Mouse (Mus musculus) neural tube, embryonic 12.5 days (tissue): ENCODE results near the gene Asb17. TPM values are rescaled to one million over a fixed set of nuclear protein-coding genes. Genes with fewer than 3 reads are reported as not detected.
A peak's percentile ranks its signal among the peaks of the same experiment; 100 is the strongest.

Experiments used
- ATAC-seq: fragments of 200-750 bp; cut with Nextera tagmentation; 2 replicates; pipeline ENCODE4 v1.8.0; 2017; ENCODE audit warnings: low read depth, mild to moderate bottlenecking, moderate TSS enrichment, moderate library complexity; ENCODE audit not compliant: low FRiP score
- H3K27ac ChIP-seq: fragments of 300-500 bp; sonication (generic); 2 replicates; pipeline ENCODE4 v1.5.1; 2016
- H3K27me3 ChIP-seq: fragments of 300-500 bp; sonication (generic); replicated peaks from 2 replicates; pipeline ENCODE4 v1.6.1; 2016; ENCODE audit warnings: mild to moderate bottlenecking
- H3K36me3 ChIP-seq: fragments of 300-500 bp; sonication (generic); 2 replicates; pipeline ENCODE4 v1.6.1; 2016; ENCODE audit warnings: mild to moderate bottlenecking
- H3K4me1 ChIP-seq: fragments of 300-500 bp; sonication (generic); 2 replicates; pipeline ENCODE4 v1.6.1; 2016
- H3K4me2 ChIP-seq: fragments of 300-500 bp; sonication (generic); replicated peaks from 2 replicates; pipeline ENCODE4 v1.6.1; 2016; ENCODE audit warnings: mild to moderate bottlenecking
- H3K4me3 ChIP-seq: fragments of 300-500 bp; sonication (generic); 2 replicates; pipeline ENCODE4 v1.5.1; 2016
- H3K9ac ChIP-seq: fragments of 300-500 bp; sonication (generic); 2 replicates; pipeline ENCODE4 v1.6.1; 2016; ENCODE audit warnings: mild to moderate bottlenecking
- H3K9me3 ChIP-seq: fragments of 300-500 bp; sonication (generic); 2 replicates; pipeline ENCODE4 v1.6.1; 2016; ENCODE audit warnings: mild to moderate bottlenecking
- WGBS: fragments of 180-500 bp; shearing (Covaris S2); methylation state at CpG from one replicate; pipeline ENCODE4 v1.1.7; 2016; 5-methylcytosine and 5-hydroxymethylcytosine counted together
- polyA plus RNA-seq: library from polyadenylated mRNA; unstranded; fragments of >200 nt; fragmentation: Nextera tagmentation; extraction: Ambion mirVana; gene quantifications from 2 replicates; pipeline ENCODE4 v1.2.1, GENCODE M21; 2016

Gene Asb17
- polyA plus RNA-seq, 1 experiment from 2014 or later = 0.14 TPM

GRCm38 (mm10) chr3:153863816-153864215, 19.8 kb downstream of the Asb17 start:
- H3K36me3 ChIP-seq = no peaks in the 10 kb centered on the region
- H3K9me3 ChIP-seq = no peaks in the 10 kb centered on the region
- WGBS = 85% methylated on average over 2 of the region's 2 CpGs
- H3K27me3 ChIP-seq = no peaks in the 10 kb centered on the region
- ATAC-seq = no peak
- no peak overlapping the region for H3K27ac ChIP-seq
- H3K4me2 ChIP-seq = no peak overlapping the region
- no peak overlapping the region for H3K4me3 ChIP-seq
- no peaks in the 10 kb centered on the region for H3K4me1 ChIP-seq
- H3K9ac ChIP-seq = no peak overlapping the region

DNA sequence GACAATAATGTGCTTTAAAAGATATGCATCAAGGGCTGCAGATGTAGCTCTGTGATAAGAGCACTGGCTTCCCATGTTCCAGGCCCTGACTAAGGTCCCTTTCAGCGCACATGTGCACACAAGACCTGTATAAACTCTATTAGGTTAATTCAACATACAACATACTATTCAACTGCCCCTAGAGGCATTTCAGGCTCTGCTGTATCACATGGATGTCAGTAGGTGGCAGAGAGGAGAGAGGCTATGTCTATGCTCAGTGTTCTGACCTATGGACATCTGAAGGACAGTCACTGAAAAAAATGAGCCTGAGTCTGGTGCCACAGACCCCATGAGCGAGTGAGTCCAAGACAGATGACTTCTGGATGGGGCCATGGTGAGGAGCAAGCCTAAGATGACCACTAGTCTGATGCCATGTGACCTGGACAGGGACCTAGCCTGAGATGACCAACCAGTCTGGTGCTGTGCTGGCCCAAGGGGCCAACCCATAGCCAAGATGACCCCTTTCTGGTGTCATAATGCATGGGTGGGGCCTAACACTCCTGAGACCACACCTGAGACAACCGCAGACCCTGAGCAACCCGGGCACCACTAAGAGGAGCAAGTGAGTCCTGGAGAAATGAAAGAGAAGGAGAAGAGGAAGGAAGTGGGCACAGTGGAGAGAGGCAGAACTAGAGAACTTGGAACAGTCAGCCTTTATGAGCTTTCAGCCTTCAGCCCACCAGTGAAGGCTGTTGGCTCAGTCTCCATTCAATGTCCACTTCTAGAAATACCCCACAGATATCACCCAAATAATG, 20.8 kb downstream of the Asb17 start:
- Histone ChIP-seq H3K4me3 (no peak overlapping the region), H3K36me3 (no peaks in the 10 kb centered on the region), H3K9me3 (no peaks in the 10 kb centered on the region), H3K4me1 (no peaks in the 10 kb centered on the region), H3K27ac (no peak overlapping the region), H3K4me2 (no peak overlapping the region), H3K9ac (no peak overlapping the region), H3K27me3 (no peaks in the 10 kb centered on the region)
- WGBS = 90% methylated on average over 4 of the region's 4 CpGs
- ATAC-seq = no peak

DNA sequence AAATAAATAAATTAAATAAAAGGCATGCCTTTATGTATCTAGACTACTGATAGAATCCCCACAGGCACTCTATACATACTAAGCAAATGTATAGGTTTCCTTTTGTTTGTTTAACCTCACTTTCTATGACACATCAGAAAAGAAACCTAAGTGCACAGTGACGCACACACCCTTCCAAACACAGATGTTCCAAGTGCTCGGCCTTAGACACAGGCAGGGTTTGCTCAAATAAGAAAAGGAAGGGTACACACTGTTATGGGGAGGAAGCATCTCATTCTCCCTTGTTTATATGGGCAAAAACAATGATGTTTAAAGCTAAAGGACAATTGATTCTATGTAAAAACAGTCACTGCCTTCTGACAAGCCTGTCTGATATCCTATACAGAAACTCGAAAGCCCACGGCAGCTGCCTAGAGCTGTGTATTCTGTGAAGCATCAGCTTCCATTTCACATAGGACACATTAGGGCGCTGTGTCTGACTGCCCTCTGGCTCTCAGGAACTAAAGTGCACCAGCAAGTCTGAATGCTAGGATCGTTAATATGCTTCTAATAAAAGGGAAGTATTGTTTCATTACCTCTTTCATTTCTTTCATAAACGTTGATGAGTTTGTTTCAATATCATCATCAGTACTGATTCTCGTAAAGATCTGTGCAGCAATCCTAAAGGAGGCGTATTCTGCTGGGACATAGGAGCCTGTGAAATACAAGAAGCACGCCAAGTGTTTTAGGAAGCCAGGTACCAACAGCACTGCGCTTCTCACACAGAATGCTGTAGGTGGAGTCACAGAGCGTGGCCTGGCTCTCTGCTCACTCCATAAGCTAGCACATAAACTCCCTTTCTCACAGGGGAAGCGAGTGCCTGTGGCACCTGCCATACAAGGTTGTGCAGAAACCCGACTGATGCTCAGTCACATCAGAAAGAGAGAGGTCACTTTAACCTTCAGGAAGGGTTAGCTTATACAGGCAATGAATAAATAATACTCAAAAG, 23.4 kb downstream of the Asb17 start:
- Histone ChIP-seq H3K27me3 (no peaks in the 10 kb centered on the region), H3K4me1 (no peaks in the 10 kb centered on the region), H3K4me2 (no peak overlapping the region), H3K36me3 (no peaks in the 10 kb centered on the region), H3K27ac (no peak overlapping the region), H3K9ac (no peak overlapping the region), H3K4me3 (no peak overlapping the region), H3K9me3 (no peaks in the 10 kb centered on the region)
- WGBS = 77% methylated on average over 14 of the region's 14 CpGs
- ATAC-seq = no peak

DNA sequence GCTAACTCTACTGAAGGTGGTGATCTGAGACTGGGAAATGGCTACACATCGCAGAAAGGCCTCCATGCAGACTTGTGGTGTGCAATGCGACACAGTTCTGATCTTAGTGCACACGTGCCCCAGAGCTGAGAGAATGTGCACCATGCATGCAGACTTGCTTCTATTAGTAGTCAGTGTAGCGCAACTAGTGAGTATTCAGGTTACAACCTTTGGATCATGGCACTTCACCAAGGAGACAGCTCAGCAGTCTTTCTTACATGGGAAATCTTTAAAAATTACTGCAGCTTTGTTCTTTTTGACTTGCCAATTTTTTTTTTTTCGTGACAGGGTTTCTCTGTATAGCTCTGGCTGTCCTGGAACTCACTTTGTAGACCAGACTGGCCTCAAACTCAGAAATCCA, 27.4 kb downstream of the Asb17 start:
- Histone ChIP-seq H3K27ac (no peak overlapping the region), H3K27me3 (no peaks in the 10 kb centered on the region), H3K9me3 (no peaks in the 10 kb centered on the region), H3K36me3 (no peaks in the 10 kb centered on the region), H3K4me3 (no peak overlapping the region), H3K9ac (no peak overlapping the region), H3K4me1 (no peaks in the 10 kb centered on the region), H3K4me2 (no peak overlapping the region)
- no peak for ATAC-seq
- 86% methylated on average over 5 of the region's 5 CpGs for WGBS

GRCm38 (mm10) chr3:153886296-153886695, 42.3 kb downstream of the Asb17 start:
- no peaks in the 10 kb centered on the region for H3K27me3 ChIP-seq
- H3K4me2 ChIP-seq = no peak overlapping the region
- H3K27ac ChIP-seq = no peak overlapping the region
- no peaks in the 10 kb centered on the region for H3K36me3 ChIP-seq
- no peak for ATAC-seq
- no peaks in the 10 kb centered on the region for H3K9me3 ChIP-seq
- H3K9ac ChIP-seq = no peak overlapping the region
- H3K4me3 ChIP-seq = no peak overlapping the region
- no peaks in the 10 kb centered on the region for H3K4me1 ChIP-seq

GRCm38 (mm10) chr3:153888141-153888540, 44.1 kb downstream of the Asb17 start:
- H3K36me3 ChIP-seq = no peaks in the 10 kb centered on the region
- no peaks in the 10 kb centered on the region for H3K27me3 ChIP-seq
- no peak for ATAC-seq
- no peak overlapping the region for H3K4me2 ChIP-seq
- no peaks in the 10 kb centered on the region for H3K9me3 ChIP-seq
- no peaks in the 10 kb centered on the region for H3K4me1 ChIP-seq
- no peak overlapping the region for H3K9ac ChIP-seq
- no peak overlapping the region for H3K27ac ChIP-seq
- WGBS = 75% methylated on average over 6 of the region's 6 CpGs
- no peak overlapping the region for H3K4me3 ChIP-seq

- H3K9me3 ChIP-seq = no peaks in the 10 kb centered on the region
- no peak overlapping the region for H3K9ac ChIP-seq
- H3K36me3 ChIP-seq = no peaks in the 10 kb centered on the region
- H3K27ac ChIP-seq = no peak overlapping the region
- no peak for ATAC-seq
- 79% methylated on average over 8 of the region's 8 CpGs for WGBS
- no peaks in the 10 kb centered on the region for H3K27me3 ChIP-seq
- no peaks in the 10 kb centered on the region for H3K4me1 ChIP-seq
- no peak overlapping the region for H3K4me2 ChIP-seq
- no peak overlapping the region for H3K4me3 ChIP-seq
Observed at GRCm38 (mm10) chr3:153889188-153889781, 45.3 kb downstream of the Asb17 start.

- Histone ChIP-seq H3K27me3 (no peaks in the 10 kb centered on the region), H3K9me3 (no peaks in the 10 kb centered on the region), H3K9ac (no peak overlapping the region), H3K4me3 (no peak overlapping the region), H3K27ac (no peak overlapping the region), H3K36me3 (no peaks in the 10 kb centered on the region), H3K4me2 (no peak overlapping the region), H3K4me1 (no peaks in the 10 kb centered on the region)
- WGBS = 83% methylated on average over 3 of the region's 3 CpGs
- no peak for ATAC-seq
Observed at GRCm38 (mm10) chr3:153895454-153895853, 51.4 kb downstream of the Asb17 start.

- Histone ChIP-seq H3K27me3 (no peaks in the 10 kb centered on the region), H3K9me3 (no peaks in the 10 kb centered on the region), H3K4me3 (no peak overlapping the region), H3K4me1 (no peaks in the 10 kb centered on the region), H3K27ac (no peak overlapping the region), H3K9ac (no peak overlapping the region), H3K36me3 (no peaks in the 10 kb centered on the region), H3K4me2 (no peak overlapping the region)
- ATAC-seq = no peak
- WGBS = 77% methylated on average over 6 of the region's 6 CpGs
Observed at GRCm38 (mm10) chr3:153897216-153897615, 53.2 kb downstream of the Asb17 start.

DNA sequence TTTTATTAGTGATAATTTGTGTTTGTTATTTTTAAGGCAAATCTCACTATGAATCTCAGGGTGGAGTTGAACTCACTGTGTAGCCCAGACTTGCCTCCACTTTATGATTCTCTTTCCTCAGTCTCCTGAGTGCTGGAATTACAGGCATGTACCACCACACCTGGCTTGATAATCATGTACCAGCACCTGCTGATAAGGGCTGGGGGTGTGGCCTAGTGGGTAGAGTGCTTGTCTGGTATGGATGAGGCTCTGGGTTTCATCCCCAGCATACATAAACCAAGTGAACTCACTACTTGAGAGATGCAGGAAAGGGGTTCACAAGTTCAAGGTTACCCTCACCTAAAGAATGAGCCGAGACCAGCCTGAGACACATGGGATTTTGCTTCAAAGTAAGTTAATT, 57.9 kb downstream of the Asb17 start:
- no peak overlapping the region for H3K4me3 ChIP-seq
- WGBS = 88% methylated on average over 1 of the region's 1 CpGs
- no peaks in the 10 kb centered on the region for H3K9me3 ChIP-seq
- H3K27me3 ChIP-seq = no peaks in the 10 kb centered on the region
- H3K4me1 ChIP-seq = no peaks in the 10 kb centered on the region
- H3K36me3 ChIP-seq = peaks cover 26% of the 10 kb centered on the region
- H3K9ac ChIP-seq = no peak overlapping the region
- H3K27ac ChIP-seq = no peak overlapping the region
- no peak overlapping the region for H3K4me2 ChIP-seq
- ATAC-seq = no peak

DNA sequence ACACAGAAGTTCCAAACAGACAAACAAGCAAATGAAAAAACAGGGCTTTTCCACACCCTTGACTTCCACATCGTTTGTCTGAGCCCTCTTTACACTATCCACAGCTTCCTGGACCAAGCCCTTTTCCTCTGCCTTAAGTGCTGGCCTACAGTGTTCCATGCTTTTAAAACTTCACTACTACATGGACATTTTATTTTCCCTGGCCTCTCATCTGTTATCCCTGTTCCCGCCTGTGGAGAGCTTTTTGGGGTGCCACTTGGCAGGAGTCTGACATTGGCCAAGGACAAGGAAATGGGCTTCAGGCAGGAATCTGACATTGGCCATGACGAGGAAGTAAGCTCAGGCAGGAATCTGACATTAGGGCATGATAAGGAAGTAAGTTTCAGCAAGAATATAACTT, 58.6 kb downstream of the Asb17 start:
- no peak overlapping the region for H3K4me3 ChIP-seq
- ATAC-seq = no peak
- H3K4me2 ChIP-seq = no peak overlapping the region
- H3K27me3 ChIP-seq = no peaks in the 10 kb centered on the region
- H3K36me3 ChIP-seq = peaks cover 33% of the 10 kb centered on the region
- WGBS = 68% methylated on average over 3 of the region's 3 CpGs
- H3K27ac ChIP-seq = no peak overlapping the region
- H3K4me1 ChIP-seq = no peaks in the 10 kb centered on the region
- no peak overlapping the region for H3K9ac ChIP-seq
- H3K9me3 ChIP-seq = no peaks in the 10 kb centered on the region

DNA sequence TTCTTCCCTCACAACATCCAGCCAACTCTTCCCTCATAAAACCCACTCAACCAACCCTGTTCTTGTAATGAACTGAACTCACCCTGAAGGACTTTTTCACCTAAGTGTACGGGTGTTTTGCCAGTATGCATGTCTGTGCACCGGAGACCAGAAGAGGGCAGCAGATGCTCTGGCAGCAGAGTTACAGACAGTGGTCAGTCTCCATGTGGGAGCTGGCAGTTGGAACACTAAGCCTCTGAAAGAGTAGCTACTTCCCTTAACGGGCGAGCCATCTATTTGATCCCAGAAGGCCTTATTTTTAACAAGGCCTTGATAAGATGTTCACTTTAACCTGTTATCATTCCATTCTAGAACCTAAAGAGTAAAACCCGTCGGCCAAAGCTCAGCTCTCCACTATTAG, 60.6 kb downstream of the Asb17 start:
- Histone ChIP-seq H3K27ac (no peak overlapping the region), H3K9ac (no peak overlapping the region), H3K36me3 (peaks cover 53% of the 10 kb centered on the region), H3K4me2 (no peak overlapping the region), H3K4me3 (no peak overlapping the region), H3K4me1 (peaks cover 8% of the 10 kb centered on the region), H3K9me3 (no peaks in the 10 kb centered on the region), H3K27me3 (no peaks in the 10 kb centered on the region)
- 0 out of 2 replicates have a peak, but pooled peaks have one; percentile 26 for ATAC-seq
- WGBS = 70% methylated on average over 6 of the region's 6 CpGs
